Mouse (Mus musculus) kidney, postnatal 10 days (tissue): Measurements from ENCODE around the gene Thap8.
A peak's percentile ranks its signal among the peaks of the same experiment; 100 is the strongest.

ENCODE experiments used
- DNase-seq: peaks from one replicate; pipeline ENCODE4 v3.0.0; 2021; ENCODE audit warnings: mixed read lengths

The Thap8 gene

DNA sequence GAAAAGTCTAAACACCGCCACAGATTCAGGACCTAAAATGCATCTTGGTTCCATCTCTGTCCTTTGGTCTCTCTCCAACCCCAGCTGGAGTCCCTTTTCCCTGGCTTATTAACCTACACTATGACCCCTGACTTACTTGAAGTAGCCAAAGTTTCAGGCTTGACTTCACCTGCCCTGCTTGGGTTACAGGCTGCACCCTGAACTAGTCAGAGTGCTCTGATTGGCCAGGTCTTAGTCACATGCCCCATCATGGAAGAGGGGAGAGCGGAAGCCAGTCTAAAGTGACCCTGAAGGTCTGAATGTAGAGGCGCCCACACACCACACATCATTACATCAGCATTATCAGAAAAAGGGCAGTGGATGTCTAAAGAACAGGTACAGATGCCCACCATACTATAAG, 38.2 kb downstream of the Thap8 start:
- no peak for DNase-seq

DNA sequence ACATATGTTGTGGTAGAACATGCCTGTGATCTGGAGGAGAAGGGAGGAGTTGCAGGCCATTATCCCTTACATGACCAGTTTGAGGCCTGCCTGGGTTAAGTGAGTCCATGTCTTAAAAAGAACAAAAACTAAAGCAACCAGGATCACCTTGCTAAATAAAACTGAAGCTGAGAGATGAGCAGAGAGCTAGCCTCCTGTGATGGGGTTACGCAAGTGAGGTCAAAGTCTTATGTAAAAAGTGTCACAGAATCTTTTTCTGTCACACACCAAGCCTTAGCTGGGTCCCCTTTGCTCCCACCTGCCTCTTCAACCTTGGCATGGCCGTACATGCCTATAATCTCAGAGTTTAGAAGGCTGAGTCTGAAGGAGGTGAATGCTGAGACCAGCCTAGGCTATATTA, 41.1 kb downstream of the Thap8 start:
- DNase-seq: no peak

DNA sequence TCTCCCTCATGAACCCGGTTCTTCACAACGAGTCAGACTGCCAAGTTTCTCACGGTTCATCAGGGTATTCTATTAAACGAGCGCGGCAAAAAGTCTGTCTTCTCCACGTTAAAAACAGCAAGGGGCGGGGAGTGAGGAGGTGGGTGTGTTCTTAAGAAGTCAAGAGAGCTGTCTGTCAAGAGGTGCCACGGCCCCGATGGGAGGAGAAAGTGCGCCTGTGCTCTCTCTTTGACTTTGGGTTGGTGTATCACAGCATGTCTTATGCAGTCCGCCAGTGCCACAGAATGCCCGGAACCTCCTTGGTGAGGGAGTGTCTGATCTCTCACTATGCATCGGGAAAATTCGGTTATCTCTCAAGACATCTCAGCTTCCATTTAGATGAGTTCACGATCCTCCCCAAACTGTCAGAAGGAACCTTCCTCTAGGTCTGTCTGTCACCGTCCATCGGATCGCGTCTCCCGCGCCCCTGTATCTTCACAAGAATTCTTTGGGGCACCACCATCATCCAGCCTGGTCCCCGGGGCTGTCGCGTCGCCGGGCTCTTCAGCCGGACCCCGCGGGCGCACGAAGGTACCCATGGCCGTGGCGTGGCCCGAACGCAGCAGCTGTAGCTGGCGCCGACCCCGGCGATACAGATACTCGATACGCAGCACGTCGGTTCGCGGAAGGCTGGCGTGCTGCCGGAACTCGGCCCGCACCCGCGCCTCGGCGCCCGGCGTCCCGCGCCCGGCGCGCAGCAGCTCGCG, 41.8 kb downstream of the Thap8 start, which contains the start of gene E130208F15Rik:
E130208F15Rik (plus strand) TSS at position 202 of the 746 bp plus-strand sequence.
- DNase-seq: peak; percentile 83

DNA sequence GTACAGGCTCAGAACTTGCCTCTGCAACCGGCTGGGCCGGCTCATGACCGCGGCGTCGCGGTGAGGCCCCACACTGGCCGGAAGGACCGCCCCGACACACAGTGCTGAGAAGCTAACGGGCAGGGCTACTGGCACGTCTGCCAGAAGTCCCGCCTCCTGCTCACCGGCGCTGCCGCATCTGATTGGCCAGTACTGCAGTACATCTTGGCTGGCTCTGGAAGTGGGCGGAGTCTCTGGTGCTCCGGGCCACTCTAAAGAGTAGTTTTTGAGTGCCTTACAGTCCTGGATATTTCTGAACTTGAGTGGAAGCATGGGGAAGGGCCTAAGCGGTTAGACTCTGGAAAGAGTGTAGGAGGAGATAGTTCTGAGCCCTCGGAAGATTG, 42.4 kb downstream of the Thap8 start:
- DNase-seq: peak; percentile 99

DNA sequence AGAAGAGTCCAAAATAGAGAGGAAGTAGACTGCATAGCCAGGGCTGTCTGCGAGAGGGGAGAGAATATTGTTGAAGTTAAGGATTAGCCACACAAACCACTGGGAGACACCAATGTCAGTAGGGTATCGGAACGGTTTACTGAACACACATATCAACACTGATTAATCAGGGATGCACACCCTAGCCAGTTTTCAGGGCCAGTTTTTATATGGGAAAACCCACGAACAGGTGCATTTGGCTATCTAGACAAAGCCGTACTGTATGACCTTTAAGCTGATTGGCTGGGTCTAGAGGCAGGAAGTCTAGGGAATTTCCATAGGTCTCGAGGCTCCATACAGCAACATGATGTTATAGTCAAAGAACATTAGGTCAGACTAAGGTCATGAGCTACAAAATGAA, 43.0 kb downstream of the Thap8 start:
- DNase-seq: no peak

DNA sequence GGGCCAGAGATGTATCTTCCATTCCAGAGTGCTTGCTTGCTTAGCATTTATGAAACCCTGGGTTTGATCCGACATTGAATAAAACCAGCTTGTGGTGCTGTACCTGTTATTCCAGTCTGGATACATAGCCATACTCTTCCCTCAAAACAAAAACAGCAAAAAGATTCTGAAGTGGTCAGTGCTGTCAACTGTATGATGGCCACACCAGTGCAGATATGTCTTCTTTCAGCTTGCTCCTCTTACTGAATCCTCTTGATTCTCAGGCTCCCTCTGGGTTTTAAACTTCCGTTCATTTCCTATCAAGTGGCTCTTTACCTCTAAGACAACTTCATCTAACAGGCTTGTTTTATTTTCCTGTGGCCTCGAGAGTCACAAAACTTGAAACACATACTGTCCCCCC, 43.9 kb downstream of the Thap8 start, which contains the start of gene Sdhaf1:
Sdhaf1 (minus strand) TSS at position 101 of the 400 bp plus-strand sequence.
- DNase-seq: no peak

DNA sequence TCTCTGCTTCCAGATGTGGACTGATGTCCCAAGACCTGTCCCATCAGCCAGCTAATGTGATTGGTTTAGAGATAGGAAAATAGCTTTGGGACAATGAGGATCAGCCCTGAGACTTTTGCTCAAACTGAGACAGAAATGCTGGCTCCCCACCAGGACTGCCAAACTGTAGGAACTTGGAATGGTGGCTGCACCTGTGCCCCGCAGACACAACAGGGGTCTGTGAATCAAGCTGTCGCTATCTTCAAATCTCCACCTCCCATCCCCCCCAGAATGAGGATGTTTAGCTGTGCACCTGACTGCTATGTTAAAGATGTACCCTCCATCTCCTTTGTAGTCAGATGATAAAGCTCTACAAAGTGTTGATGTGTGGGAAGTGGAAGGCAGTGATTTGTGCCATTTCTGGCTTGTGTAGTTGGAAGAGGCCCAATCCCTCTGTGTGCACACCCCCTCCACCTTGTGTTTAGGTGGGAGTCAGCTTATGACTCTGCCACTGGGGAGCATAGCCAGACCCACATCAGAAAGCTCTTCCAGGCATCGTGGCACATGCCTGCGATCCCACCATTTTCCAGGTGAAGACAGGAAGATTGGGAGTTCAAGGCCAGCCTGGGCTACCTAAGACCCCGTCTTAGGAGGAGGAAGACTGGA, 44.5 kb downstream of the Thap8 start:
- DNase-seq: no peak

DNA sequence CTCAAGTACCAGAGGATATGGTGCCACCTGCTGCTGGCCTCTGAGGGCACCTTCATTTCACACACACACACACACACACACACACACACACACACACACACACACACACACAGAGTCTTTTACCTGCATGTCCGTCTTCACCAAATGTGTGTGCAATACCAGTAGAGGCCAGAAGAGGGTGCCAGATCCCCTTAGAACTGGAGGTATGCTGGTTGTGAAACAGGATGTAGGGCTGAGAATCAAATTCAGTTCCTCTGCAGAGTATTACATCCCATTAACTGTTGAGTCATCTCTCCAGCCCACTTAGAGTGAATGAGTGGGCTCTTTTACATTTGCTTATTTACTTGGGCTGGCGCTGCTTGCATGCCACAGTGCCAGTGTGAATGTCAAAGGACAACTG, 45.5 kb downstream of the Thap8 start:
- DNase-seq: peak; percentile 60

DNA sequence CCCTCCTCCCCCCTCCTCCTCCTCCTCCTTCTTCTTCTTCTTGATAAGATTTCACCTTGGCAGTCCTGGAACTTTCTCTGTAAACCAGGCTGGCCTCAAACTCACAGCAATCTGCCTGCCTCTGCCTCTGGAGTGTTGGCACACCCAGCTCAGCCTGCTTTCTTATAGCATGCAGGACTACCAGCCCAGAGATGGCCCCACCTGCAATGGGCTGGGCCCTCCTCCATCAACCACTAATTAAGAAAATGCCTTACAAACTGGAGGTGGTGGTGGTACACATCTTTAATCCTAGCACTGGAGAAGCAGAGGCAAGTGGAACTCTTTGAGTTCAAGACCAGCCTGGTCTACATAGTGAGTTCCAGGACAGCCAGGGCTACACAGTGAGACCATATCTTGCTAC, 46.5 kb downstream of the Thap8 start:
- DNase-seq: no peak

DNA sequence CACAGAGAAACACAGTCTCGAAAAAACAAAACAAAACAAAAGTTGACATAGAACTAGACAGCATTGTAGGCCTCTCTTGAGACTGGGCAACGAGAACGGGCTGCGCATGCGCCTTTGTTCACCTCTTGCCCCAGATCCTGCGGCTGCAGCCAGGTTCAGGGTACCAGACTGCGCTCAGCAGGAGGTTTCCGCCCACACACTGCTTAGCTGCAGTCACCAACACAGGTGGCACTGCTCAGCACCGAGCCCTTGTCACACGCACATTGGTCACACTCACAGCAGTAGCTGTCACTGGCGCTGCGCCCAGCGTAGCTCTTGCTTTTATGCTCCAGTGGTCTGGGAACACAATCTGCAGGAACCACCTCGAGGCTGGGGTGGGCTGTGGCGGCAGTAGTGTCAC, 47.2 kb downstream of the Thap8 start:
- DNase-seq: peak; percentile 72

DNA sequence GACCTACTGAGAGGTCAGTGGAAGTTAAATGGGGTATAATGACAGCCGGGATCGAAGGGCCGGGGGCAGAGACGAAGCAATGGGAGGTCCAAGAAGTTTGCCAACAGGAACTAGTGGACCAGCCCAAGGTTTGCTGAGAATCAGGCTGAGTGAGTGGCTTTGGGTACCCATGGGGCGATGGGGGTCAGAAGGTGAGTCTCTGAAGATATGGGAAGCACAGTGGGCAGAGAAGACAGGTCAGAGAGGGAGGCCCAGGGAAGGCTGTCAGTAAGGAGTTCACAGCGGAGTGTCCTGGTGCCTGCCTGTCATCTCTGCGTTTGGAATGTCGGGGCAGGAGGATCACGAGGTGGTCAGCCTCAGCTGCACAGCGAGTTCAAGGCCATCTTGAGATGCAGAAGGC, 48.5 kb downstream of the Thap8 start:
- no peak for DNase-seq

DNA sequence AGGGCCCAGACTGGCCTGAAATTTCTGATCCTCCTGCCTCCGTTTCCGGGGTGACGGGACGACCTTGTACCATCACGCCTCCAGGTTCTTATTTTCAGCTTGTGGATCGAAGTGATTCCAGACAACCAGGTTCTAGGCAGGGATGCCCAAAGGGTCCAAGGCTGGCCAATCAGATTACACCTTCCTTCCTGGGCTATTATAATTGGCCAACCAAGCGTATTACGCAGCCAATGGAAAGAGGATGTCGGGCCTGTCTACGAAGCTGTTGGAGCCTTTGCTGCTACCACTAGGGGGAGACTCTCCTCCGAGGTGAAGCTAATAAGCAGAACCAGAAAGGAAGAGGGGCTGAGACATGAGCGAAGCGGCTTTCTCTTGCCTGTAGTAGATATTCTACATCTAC, 52.0 kb downstream of the Thap8 start:
- peak; percentile 86 for DNase-seq

DNA sequence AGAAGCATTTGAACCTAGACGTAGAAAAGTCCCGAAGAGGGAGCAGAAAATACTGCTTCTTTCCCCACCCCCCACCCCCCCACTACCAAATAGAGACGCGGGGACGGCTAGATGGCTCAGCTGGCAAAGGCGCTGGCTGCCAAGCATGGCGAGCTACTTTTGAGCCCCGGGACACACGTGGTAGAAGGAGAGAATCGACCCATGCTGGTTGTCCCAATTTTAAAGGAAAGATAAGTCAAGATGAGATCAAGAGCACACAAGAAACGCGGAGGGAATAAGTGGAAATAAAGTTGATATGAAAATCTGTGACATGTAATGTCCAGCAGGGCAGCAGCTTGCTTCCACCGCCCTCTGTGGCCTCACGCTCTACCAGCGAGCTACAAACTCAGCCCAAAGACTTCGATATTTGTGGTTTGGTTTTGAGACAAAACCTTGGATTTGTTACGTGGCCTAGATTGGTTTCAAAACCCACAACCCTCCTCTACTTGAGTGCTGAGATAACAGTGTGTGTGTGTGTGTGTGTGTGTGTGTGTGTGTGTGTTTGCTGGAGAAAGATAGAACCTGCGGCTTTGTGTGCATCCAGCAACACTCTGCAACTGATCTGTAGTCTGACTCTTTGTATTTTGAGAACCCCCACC, 52.8 kb downstream of the Thap8 start:
- DNase-seq: no peak

DNA sequence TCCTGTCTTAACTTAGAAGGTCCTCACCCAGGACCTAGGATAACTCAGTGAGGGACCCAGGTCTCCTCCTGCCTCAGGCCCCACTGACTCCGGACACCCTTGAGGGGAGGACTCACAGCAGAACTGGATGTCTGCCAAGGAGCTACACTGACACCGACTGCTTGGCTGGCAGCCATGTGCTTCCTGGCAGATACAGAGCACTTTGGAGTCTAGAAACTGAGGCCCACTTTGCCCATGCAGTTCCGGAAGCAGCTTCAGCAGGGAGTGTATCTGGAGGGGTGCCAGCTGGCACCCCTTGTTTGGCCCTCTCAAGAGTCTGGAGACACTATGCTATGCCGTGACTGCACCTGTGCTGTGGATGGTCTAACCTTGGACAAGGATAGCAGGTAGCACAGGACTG, 53.5 kb downstream of the Thap8 start:
- peak; percentile 90 for DNase-seq

DNA sequence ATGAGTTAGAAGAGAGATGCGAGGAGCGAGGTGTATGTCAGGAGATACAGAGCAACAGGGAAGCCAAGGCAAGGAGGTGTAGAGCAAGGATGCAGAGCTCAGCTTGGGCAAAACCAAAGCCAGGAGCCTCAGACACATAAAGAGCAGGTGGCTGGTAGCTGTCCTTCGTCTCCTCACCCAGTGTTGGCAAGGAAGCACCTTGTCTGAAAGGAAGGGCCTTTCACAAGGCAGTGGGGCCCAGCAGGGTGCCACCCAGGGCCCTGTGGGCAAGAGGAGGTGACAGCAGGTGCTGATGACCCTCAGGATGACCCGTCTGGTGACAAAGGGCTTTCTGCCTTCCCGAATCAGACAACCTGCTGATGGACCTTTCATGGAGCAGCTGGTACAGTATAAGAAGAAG, 54.7 kb downstream of the Thap8 start:
- DNase-seq: no peak

DNA sequence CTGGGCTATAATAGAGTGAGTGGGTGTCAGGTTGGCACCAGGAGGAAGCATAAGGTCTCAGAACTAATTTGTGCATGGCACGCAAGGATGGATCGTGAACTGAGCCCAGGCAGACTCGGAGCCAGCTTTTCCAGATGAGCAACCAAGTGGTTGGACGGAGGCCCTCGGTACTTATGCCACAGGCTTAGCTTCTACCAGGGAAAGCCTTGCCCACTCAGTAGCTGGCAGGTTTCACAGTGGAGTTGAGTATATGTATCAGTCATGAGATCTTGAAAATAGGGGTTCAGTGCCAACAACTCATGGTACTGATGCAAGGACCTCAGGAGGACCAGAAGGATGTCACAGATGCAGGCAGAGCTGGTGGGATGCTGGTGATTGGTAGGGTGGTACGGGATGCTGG, 55.8 kb downstream of the Thap8 start:
- no peak for DNase-seq

DNA sequence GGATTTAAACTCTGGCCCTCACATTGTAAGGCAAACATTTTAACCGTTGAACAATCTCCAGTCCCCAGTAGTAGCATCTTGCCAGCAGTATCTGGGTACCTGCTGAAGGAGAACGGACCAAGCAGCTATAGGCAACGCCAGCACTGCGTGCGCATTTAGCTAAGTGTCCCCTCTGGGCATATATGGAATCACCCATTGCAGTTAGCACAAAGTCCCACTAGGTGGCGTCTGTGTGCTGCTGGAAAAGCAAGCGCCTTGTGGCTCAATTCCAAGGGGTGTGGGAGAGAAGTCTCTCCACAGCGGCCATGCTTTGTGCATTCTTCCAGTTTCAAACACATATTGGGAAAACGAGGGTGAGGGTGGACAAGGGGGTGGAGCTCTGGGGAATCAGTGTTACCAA, 56.5 kb downstream of the Thap8 start:
- peak; percentile 94 for DNase-seq

DNA sequence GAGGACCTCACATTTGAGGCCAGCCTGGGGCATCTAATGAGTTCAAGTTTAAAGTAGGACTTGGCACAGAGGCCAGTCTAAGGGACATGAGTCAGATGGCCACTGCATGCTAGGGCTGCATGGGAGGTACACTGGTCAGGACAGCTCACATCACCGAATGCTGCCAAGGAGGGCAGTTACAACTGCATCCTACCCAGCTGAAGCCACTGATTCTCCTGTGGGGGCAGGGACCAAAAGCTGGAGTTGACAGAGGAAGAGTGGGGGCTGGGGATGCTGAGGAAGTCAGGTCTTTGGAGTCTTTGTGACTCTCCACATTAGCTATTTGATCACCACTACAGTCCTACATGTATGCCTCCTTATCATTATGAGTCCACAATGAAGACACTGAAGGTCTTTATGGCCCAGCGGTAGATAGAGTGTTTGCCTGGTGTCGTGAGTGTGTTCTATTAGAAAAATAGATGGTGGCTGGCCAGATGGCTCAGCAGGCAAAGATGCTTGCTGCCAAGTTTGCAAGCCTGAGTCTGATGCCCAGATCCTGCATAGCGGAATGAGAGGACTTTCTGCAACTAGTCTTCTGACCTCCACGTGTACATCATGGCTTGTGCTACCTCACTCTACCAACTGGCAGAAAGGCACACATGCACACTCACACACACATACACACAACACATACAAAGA, 59.7 kb downstream of the Thap8 start:
- DNase-seq: no peak
